Mouse (Mus musculus): ENCODE data around the gene Prkag2. TPM values are rescaled to one million over a fixed set of nuclear protein-coding genes. Genes with fewer than 3 reads are reported as not detected.
"Not testable (repeated sequence)": the region's sequence is repeated elsewhere in the genome, so short reads cannot be mapped to it uniquely, and the experiment has no call there.

The Prkag2 gene
- polyA plus RNA-seq, 1 experiment from 2014 or later, result 40.3 TPM

DNA sequence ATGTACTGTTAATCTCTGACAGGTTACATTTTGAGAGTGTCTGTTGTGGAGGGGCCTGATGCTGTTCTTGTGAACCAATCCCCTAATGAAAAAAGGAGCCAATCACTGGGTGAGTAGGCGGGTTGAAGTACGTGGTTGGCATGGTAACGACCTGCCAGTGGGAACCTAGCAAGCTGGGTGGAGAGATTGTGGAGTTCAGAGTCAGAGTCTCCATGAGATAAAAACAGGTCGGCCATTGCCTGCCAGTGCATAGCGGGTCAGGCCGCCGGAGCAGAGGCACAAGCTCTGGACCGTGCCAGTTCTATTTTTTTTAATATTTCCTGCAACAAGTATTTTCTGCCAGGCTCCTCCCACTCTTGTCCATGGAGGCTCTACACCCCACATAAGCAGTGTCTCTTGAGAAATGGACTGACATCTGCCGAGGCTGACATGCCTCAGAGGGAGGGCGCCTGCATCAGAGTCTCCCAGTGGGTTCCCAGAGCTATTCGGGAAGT, 230.6 kb downstream of the Prkag2 start:
- Histone ChIP-seq H3K27ac (no peak overlapping the region), H3K4me1 (no peaks in the 10 kb centered on the region), H3K27me3 (no peaks in the 10 kb centered on the region), H3K9me3 (replicated peaks) (no peaks in the 10 kb centered on the region), H3K4me3 (replicated peaks) (no peak overlapping the region), H3K4me2 (no peak overlapping the region), H3K9ac (no peak overlapping the region), H3K36me3 (peaks cover 37% of the 10 kb centered on the region)
- WGBS, result 82% methylated on average over 11 of the region's 11 CpGs
- 0 out of 2 replicates have a peak, but pooled peaks have one; percentile 18 for ATAC-seq (replicated peaks; ENCODE audit: low FRiP score)

DNA sequence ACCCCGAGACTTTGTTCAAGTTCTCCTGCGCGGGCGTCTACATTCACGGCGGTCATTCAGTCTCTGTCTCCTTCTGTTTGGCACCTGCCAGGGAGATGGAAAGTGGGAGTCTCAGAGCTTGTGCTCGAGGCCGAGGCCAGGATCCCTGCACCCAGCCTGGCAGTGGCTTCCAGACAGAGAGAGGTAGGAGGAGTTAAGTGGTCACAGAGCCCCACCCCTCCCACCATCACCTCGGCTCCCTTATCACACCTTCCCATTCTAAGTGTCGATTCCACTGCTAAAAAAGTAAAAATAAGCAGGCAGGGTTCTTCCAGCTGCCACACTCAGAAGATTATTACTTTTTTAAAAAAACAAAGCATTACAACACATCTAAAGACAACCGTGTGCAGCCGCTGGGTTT, 236.6 kb downstream of the Prkag2 start:
- no peaks in the 10 kb centered on the region for H3K4me1 ChIP-seq
- no peaks in the 10 kb centered on the region for H3K9me3 ChIP-seq (replicated peaks)
- no peak overlapping the region for H3K27ac ChIP-seq
- no peak overlapping the region for H3K4me3 ChIP-seq (replicated peaks)
- no peak overlapping the region for H3K9ac ChIP-seq
- 75% methylated on average over 12 of the region's 12 CpGs for WGBS
- H3K27me3 ChIP-seq, result no peaks in the 10 kb centered on the region
- no peak overlapping the region for H3K4me2 ChIP-seq
- no peak for ATAC-seq (replicated peaks; ENCODE audit: low FRiP score)
- H3K36me3 ChIP-seq, result peaks cover 48% of the 10 kb centered on the region

- Histone ChIP-seq H3K27me3 (no peaks in the 10 kb centered on the region), H3K27ac (no peak overlapping the region), H3K4me1 (no peaks in the 10 kb centered on the region), H3K36me3 (peaks cover 28% of the 10 kb centered on the region), H3K9ac (no peak overlapping the region), H3K4me3 (replicated peaks) (no peak overlapping the region), H3K4me2 (no peak overlapping the region), H3K9me3 (replicated peaks) (no peaks in the 10 kb centered on the region)
- WGBS, result 91% methylated on average over 9 of the region's 9 CpGs
- no peak for ATAC-seq (replicated peaks; ENCODE audit: low FRiP score)
These were observed 239.0 kb downstream of the Prkag2 start for GRCm38 (mm10) chr5:24861449-24861930.

DNA sequence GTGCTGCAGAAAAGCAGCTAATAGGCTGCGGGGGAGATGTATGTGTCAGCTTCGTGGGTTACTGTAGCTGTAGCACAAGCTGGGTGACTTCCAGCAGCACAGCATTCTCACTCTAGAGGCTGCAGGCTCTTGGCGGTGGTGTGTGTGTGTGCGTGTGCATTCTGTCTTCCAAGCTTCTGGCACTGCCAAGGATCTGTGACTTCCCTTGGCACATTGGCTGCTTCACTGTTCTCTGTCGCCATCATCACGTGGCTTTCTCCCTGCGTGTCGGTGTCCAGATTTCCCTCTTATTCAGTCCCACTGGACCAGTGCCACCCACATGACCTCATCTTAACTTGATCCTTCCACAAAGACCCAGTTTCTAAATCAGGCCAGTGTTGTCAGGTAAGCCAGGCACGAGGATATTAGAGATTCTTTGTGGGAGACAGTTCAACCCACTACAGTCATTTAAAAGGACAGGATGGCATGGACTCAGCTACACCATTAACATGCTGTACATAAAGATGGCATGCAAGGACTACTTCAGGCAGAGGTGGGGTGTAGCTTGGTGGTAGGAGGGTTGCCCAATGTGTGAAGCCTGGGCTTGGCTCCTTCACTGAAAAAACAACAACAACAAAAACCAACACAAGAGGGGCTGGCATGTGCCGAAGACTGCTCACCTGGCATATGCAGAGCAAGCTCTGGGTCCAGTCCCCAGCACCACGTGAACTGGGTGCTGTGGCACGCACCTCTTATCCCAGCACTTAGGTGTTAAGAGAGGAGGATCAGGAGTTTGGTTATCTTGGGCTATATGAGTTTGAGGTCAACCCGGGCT, 239.6 kb downstream of the Prkag2 start:
- ATAC-seq (replicated peaks; ENCODE audit: low FRiP score), result no peak
- WGBS, result 81% methylated on average over 13 of the region's 13 CpGs
- no peaks in the 10 kb centered on the region for H3K9me3 ChIP-seq (replicated peaks)

DNA sequence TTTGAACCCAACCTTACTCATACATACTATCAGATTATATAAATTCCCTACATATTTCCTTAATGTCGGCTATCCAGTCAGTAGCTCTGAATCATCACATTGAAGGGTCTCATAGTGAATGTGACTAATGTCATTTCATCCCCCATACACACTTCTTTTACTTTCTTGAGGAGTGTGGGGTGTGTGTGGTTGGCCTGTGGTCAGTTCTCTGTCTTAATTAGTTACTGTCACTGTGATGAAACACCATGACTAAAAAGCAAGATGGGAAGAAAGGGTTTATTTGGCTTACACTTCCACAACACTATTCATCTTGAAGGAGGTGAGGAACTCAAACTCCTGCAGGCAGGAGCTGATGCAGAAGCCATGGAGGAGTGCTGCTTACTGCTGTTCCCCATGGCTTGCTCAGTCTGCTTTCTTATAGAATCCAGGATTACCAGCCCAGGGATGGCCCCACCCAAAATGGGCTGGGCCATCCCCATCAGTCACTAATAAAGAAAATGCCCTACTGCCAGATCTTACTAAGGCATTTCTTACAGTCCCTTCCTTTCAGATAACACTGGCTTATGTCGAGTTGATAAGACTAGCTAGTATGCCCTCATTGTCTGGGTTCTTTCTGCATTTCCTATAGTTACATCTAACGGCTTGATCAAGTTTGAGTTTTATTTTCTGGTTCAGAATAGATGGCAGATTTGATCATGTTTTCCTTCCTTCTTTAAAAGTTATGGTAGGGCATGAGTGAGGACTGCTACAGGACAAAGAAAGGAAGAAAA, 240.5 kb downstream of the Prkag2 start:
- 77% methylated on average over 3 of the region's 3 CpGs for WGBS
- Histone ChIP-seq H3K4me3 (replicated peaks) (no peak overlapping the region), H3K36me3 (peaks cover 21% of the 10 kb centered on the region), H3K4me1 (no peaks in the 10 kb centered on the region), H3K27me3 (no peaks in the 10 kb centered on the region), H3K4me2 (no peak overlapping the region), H3K9me3 (replicated peaks) (no peaks in the 10 kb centered on the region), H3K27ac (no peak overlapping the region), H3K9ac (no peak overlapping the region)
- no peak for ATAC-seq (replicated peaks; ENCODE audit: low FRiP score)

More for the DNA sequence above, 239.6 kb downstream of the Prkag2 start:
- Histone ChIP-seq H3K4me1 (no peaks in the 10 kb centered on the region), H3K4me2 (no peak overlapping the region), H3K9ac (no peak overlapping the region), H3K36me3 (peaks cover 23% of the 10 kb centered on the region), H3K27ac (no peak overlapping the region), H3K4me3 (replicated peaks) (no peak overlapping the region), H3K27me3 (no peaks in the 10 kb centered on the region)

DNA sequence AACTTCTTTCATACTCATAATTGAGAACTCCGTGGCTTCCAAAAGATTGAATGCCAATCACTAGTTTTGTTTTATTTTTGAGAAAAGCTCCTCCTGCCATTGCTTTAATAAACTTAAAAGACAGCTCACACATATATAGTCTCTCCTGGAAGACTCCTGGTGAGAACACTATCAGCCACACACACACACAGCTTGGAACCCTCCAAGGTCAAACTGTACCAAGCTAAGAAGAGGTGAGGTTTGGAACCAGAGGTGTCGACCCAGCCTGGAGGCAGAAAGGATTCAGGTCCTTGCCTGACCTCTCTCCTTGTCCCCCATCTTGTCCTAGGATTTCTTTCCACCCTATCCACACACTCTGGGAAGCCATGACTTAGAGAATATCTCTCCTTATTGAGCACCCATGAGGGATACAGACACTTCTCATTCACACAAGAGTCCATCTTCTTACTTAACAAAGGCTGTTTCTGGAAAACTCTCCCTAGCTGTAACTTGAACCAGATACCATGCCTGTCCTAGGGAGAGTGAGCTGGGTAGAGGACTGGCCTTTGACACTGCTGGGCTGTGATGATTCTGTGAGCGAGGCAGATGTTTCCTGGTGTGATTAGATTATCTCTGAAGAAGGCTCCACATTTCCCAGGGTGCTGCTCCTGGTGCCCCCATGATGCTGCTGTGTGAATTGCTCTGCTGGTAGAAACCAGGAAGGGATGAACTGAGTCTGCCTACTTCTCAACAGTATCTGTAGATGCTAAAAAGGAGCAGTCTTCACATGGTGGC, 245.4 kb downstream of the Prkag2 start:
- Histone ChIP-seq H3K4me3 (replicated peaks) (no peak overlapping the region), H3K27me3 (no peaks in the 10 kb centered on the region), H3K4me1 (no peaks in the 10 kb centered on the region), H3K27ac (no peak overlapping the region), H3K36me3 (no peaks in the 10 kb centered on the region), H3K4me2 (no peak overlapping the region), H3K9ac (no peak overlapping the region), H3K9me3 (replicated peaks) (no peaks in the 10 kb centered on the region)
- 67% methylated on average over 3 of the region's 3 CpGs for WGBS
- no peak; the same call in 1 of the 2 replicates for ATAC-seq (replicated peaks; ENCODE audit: low FRiP score)

DNA sequence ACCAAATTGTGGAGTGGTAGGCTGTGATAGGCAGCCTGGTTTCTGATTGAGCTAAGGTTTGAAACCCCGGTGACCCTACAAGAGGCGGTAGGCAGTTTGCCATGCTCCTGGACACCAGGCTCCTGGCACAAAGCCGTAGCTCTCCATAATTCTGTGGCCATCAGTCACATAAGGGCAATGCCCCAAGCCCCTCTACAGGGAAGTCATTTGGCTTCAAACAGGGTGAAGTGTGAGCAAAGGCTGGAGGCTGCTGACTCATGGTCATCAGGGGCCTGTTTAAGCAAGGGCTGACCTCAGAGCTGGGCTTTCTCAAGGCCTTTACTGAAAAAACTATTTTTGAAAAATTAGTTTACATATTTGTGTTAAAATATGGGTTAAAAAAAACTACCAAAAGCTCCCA, 246.2 kb downstream of the Prkag2 start:
- no peaks in the 10 kb centered on the region for H3K27me3 ChIP-seq
- no peaks in the 10 kb centered on the region for H3K36me3 ChIP-seq
- no peak overlapping the region for H3K27ac ChIP-seq
- H3K4me1 ChIP-seq, result no peaks in the 10 kb centered on the region
- no peak overlapping the region for H3K9ac ChIP-seq
- no peaks in the 10 kb centered on the region for H3K9me3 ChIP-seq (replicated peaks)
- H3K4me3 ChIP-seq (replicated peaks), result no peak overlapping the region
- H3K4me2 ChIP-seq, result no peak overlapping the region
- no peak for ATAC-seq (replicated peaks; ENCODE audit: low FRiP score)
- WGBS, result 88% methylated on average over 3 of the region's 3 CpGs

- 85% methylated on average over 14 of the region's 14 CpGs for WGBS
- H3K9ac ChIP-seq; H3K9me3 ChIP-seq (replicated peaks); H3K4me1 ChIP-seq; H3K27ac ChIP-seq; ATAC-seq (replicated peaks; ENCODE audit: low FRiP score); H3K4me3 ChIP-seq (replicated peaks); H3K4me2 ChIP-seq; H3K36me3 ChIP-seq; H3K27me3 ChIP-seq: not testable (repeated sequence)
These were observed 252.2 kb downstream of the Prkag2 start for GRCm38 (mm10) chr5:24848261-24848660.

DNA sequence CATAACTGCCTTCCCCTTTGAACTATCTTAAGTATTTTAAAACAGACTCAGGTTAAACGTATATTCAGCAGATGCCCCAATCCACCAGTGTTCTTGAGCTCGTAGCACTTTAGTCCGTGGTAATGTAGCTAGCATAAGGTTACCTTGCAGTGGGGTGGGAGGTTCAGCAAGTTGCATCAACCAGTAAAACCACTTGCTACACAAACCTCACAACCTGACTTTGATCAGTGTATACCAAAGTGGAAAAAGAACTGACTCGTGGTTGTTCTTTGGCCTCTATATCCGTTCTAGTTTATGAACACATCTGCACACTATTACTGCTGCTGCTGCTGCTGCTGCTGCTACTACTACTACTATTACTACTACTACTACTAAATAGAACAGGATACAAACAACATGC, 256.6 kb downstream of the Prkag2 start:
- Histone ChIP-seq H3K9ac (no peak overlapping the region), H3K36me3 (no peaks in the 10 kb centered on the region), H3K4me1 (peaks cover 32% of the 10 kb centered on the region), H3K4me3 (replicated peaks) (peak overlapping the region; percentile 95; the same call in 1 of the 2 replicates), H3K27ac (no peak overlapping the region), H3K9me3 (replicated peaks) (no peaks in the 10 kb centered on the region), H3K27me3 (no peaks in the 10 kb centered on the region), H3K4me2 (peak overlapping the region; percentile 95; the same call in 1 of the 2 replicates)
- no peak for ATAC-seq (replicated peaks; ENCODE audit: low FRiP score)
- 90% methylated on average over 5 of the region's 5 CpGs for WGBS

GRCm38 (mm10) chr5:24843103-24843475, 257.4 kb downstream of the Prkag2 start:
- Histone ChIP-seq H3K9ac (peak overlapping the region; percentile 62), H3K4me3 (replicated peaks) (peak overlapping the region; percentile 95), H3K27me3 (no peaks in the 10 kb centered on the region), H3K4me1 (peaks cover 38% of the 10 kb centered on the region), H3K27ac (peak overlapping the region; percentile 100), H3K9me3 (replicated peaks) (no peaks in the 10 kb centered on the region), H3K4me2 (peak overlapping the region; percentile 95), H3K36me3 (no peaks in the 10 kb centered on the region)
- WGBS, result 1% methylated on average over 21 of the region's 21 CpGs
- ATAC-seq (replicated peaks; ENCODE audit: low FRiP score), result peak; percentile 23; the same call in 1 of the 2 replicates

DNA sequence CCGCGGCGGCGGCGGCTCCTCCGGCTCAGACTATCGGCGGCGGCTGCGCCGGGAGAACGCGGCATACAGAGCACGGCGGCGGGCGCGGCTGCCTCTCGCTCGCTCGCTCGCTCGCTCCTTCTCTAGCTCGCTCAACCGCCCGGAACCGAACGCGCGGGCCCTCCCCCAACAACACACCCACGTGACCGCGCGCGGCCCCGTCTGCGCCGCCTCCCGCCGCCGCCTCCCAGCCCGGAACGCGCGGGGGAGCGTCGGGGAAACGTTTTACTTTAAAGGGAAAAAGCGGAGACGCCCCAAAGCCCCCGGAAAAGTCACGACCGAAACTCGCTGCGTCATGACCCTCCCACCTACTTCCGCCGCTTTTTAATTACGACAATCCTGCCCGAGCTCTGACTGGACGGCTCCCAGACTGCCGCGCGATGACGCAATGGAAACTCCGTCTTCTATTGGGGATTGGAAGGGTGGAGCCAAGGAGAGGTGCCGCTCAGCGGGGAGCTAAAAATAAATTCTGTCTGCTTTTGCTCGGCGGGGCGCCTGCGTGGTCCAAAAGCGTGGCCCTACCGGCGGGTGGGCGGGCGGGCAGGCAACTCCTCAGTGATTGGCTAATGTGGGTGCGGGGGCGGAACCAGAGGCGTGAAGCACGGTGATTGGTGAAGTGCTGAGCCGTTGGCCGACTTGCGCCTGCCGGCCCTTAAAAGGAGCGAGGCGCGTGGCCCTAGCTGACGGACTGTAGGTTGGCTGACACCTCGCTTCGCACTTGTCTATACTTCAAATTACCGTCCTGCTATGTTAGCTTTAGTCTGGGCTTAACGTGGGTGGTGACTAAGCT, 258.0 kb downstream of the Prkag2 start, which contains the start of gene Rheb:
Gene Rheb (minus strand): TSS at position 351 of the 829 bp plus-strand sequence.
- Histone ChIP-seq H3K9me3 (replicated peaks) (no peaks in the 10 kb centered on the region), H3K4me2 (peak within 1 kb of the TSS; percentile 95), H3K4me1 (peaks cover 42% of the 10 kb centered on the region), H3K27ac (peak within 1 kb of the TSS; percentile 100), H3K4me3 (replicated peaks) (peak within 1 kb of the TSS; percentile 95), H3K27me3 (no peaks in the 10 kb centered on the region), H3K9ac (peak within 1 kb of the TSS; percentile 96), H3K36me3 (no peaks in the 10 kb centered on the region)
- ATAC-seq (replicated peaks; ENCODE audit: low FRiP score), result peak; percentile 98
- under 1% methylated on average over 72 of the region's 92 CpGs for WGBS
